Comparison of ENCODE assay signal across 8 mouse cellular contexts in genomic region chr9:50670690-50671089, GRCm38 (mm10). TPM values are rescaled to one million over a fixed set of nuclear protein-coding genes. Genes with fewer than 3 reads are reported as not detected.
DNase-seq lines count a peak whose midpoint lies in the region; TF ChIP-seq lines count a peak whose summit lies in the region.

No protein-coding gene starts in this region.

- H3K9me3 ChIP-seq in heart, embryonic 10.5 days = no peaks in the 10 kb centered on the region
- no peaks in the 10 kb centered on the region for H3K9me3 ChIP-seq in ES-Bruce4 (replicated peaks; ENCODE audit: control insufficient read depth, insufficient read depth, low read length, poor library complexity, severe bottlenecking)
- no peaks in the 10 kb centered on the region for H3K9me3 ChIP-seq in midbrain, embryonic 10.5 days (replicated peaks)

- WGBS in heart, adult 2 months = 24% methylated on average over 5 of the region's 5 CpGs
- 30% methylated on average over 5 of the region's 5 CpGs for WGBS in heart, embryonic 10.5 days
- WGBS in midbrain, embryonic 10.5 days = 34% methylated on average over 5 of the region's 5 CpGs

- no peak overlapping the region for H3K9ac ChIP-seq in heart, adult 2 months (ENCODE audit: low read depth, low read length)
- H3K9ac ChIP-seq in ES-Bruce4 (ENCODE audit: low read depth, poor library complexity, severe bottlenecking) = no peak overlapping the region

- TF ChIP-seq CTCF in heart, adult 2 months (IDR thresholded peaks at IDR 0.05) = peak; percentile 87
- TF ChIP-seq CTCF in ES-Bruce4 (IDR thresholded peaks at IDR 0.05; ENCODE audit: low read depth, low read length) = peak; percentile 69

- no peaks in the 10 kb centered on the region for H3K27me3 ChIP-seq in heart, adult 2 months (ENCODE audit: control insufficient read depth, insufficient read depth, low read length)
- H3K27me3 ChIP-seq in heart, embryonic 10.5 days (ENCODE audit: insufficient read depth, poor library complexity, severe bottlenecking) = no peaks in the 10 kb centered on the region
- H3K27me3 ChIP-seq in ES-Bruce4 (ENCODE audit: control insufficient read depth, insufficient read depth, low read length, poor library complexity, severe bottlenecking) = no peaks in the 10 kb centered on the region
- no peaks in the 10 kb centered on the region for H3K27me3 ChIP-seq in midbrain, embryonic 10.5 days (ENCODE audit: low read depth, poor library complexity, severe bottlenecking)

- no peak overlapping the region for H3K4me3 ChIP-seq in heart, adult 2 months
- no peak overlapping the region for H3K4me3 ChIP-seq in heart, embryonic 10.5 days
- H3K4me3 ChIP-seq in ES-Bruce4 (ENCODE audit: low read depth, low read length) = no peak overlapping the region
- no peak overlapping the region for H3K4me3 ChIP-seq in midbrain, embryonic 10.5 days

- H3K79me2 ChIP-seq in heart, adult 2 months (replicated peaks; ENCODE audit: control insufficient read depth, insufficient read depth, low read length) = no peaks in the 10 kb centered on the region

- no peak for TF ChIP-seq POLR2A in heart, adult 2 months (IDR thresholded peaks at IDR 0.05; ENCODE audit: insufficient read depth, low read depth, low read length)
- TF ChIP-seq POLR2A in ES-Bruce4 (IDR thresholded peaks at IDR 0.05; ENCODE audit: insufficient read depth, low read length) = no peak

- intact Hi-C loops in heart, adult 2 months (cut with DNase I) = loop anchor here (5.0 kb wide), 1 partner anchor 208 kb away; no protein-coding TSS in a partner anchor

- H3K36me3 ChIP-seq in heart, adult 2 months (ENCODE audit: control insufficient read depth, insufficient read depth, low read length) = no peaks in the 10 kb centered on the region
- peaks cover 6% of the 10 kb centered on the region; the same call in 1 of the 2 replicates for H3K36me3 ChIP-seq in heart, embryonic 10.5 days
- no peaks in the 10 kb centered on the region for H3K36me3 ChIP-seq in ES-Bruce4 (ENCODE audit: control insufficient read depth, insufficient read depth, low read length, poor library complexity, severe bottlenecking)
- peaks cover 23% of the 10 kb centered on the region for H3K36me3 ChIP-seq in midbrain, embryonic 10.5 days

- no peak for TF ChIP-seq EP300 in heart, adult 2 months (IDR thresholded peaks at IDR 0.05; ENCODE audit: insufficient read depth, low read depth, low read length)
- no peak for TF ChIP-seq EP300 in ES-Bruce4 (IDR thresholded peaks at IDR 0.05; ENCODE audit: insufficient read depth, low read depth, low read length)

- H3K27ac ChIP-seq in heart, adult 2 months = no peak overlapping the region
- H3K27ac ChIP-seq in heart, embryonic 10.5 days = no peak overlapping the region
- no peak overlapping the region for H3K27ac ChIP-seq in ES-Bruce4 (ENCODE audit: insufficient read depth, low read length)
- H3K27ac ChIP-seq in midbrain, embryonic 10.5 days (replicated peaks) = no peak overlapping the region

- no peaks in the 10 kb centered on the region for H3K4me1 ChIP-seq in heart, adult 2 months (ENCODE audit: control insufficient read depth, insufficient read depth, low read length)
- H3K4me1 ChIP-seq in heart, embryonic 10.5 days = no peaks in the 10 kb centered on the region
- no peaks in the 10 kb centered on the region for H3K4me1 ChIP-seq in ES-Bruce4 (ENCODE audit: control insufficient read depth, insufficient read depth, low read length)
- no peaks in the 10 kb centered on the region for H3K4me1 ChIP-seq in midbrain, embryonic 10.5 days

- DNase-seq in heart, adult 2 months = peak; percentile 50 to 64
- DNase-seq in heart, embryonic 10.5 days (ENCODE audit: low spot score) = no peak
- peak; percentile 57 for DNase-seq in c-Kit-positive CD71-positive TER-119-positive erythroid progenitor cells, embryonic 14.5 days (ENCODE audit: low spot score)
- peak; percentile 19 for DNase-seq in gastrocnemius, postnatal 25 days
- DNase-seq in layer of hippocampus, adult 9-11 months = peak; percentile 47
- peak; percentile 38 for DNase-seq in midbrain, embryonic 10.5 days (ENCODE audit: low spot score)
- peak; percentile 21 to 59 for DNase-seq in spleen, postnatal 14 days (ENCODE audit: low spot score in 2 of 2)

RNA-seq across cellular contexts. Expression of gene Dlat, which starts 11.1 kb away (rescaled TPM):
- 100 to 1,000 TPM; 364 to 415 TPM for total RNA-seq in heart, adult 2 months (2021)
- polyA plus RNA-seq in heart, adult 2 months (2012; rRNA removed) = 175 and 243 TPM in 2 replicates
- 105 and 151 TPM in 2 replicates for polyA plus RNA-seq in heart, embryonic 10.5 days (2016; fragmentation: Nextera tagmentation; extraction: Ambion mirVana)
- polyA plus RNA-seq in ES-Bruce4 (2011; ENCODE audit: insufficient read depth, insufficient read length, low read depth, missing spikeins) = 68.3 and 68.4 TPM in 2 replicates
- total RNA-seq in gastrocnemius, postnatal 25 days (2021) = 100 to 1,000 TPM; 228 to 279 TPM
- 57.5 and 58.6 TPM in 2 replicates for polyA plus RNA-seq in midbrain, embryonic 10.5 days (2016; fragmentation: Nextera tagmentation; extraction: Ambion mirVana)

RNA-seq across cellular contexts. Expression of gene Nkapd1, which starts 53.4 kb away (rescaled TPM):
- 10 to 100 TPM; 11.9 to 13.2 TPM for total RNA-seq in heart, adult 2 months (2021)
- polyA plus RNA-seq in heart, adult 2 months (2012; rRNA removed) = 3.1 and 4.6 TPM in 2 replicates
- polyA plus RNA-seq in heart, embryonic 10.5 days (2016; fragmentation: Nextera tagmentation; extraction: Ambion mirVana) = 14.8 and 20.8 TPM in 2 replicates
- 40.4 and 46.9 TPM in 2 replicates for polyA plus RNA-seq in ES-Bruce4 (2011; ENCODE audit: insufficient read depth, insufficient read length, low read depth, missing spikeins)
- total RNA-seq in gastrocnemius, postnatal 25 days (2021) = 10 to 100 TPM in 1 of 2 experiments, 1 to 10 TPM in 1; 7.7 to 10.4 TPM
- 19.9 and 20.2 TPM in 2 replicates for polyA plus RNA-seq in midbrain, embryonic 10.5 days (2016; fragmentation: Nextera tagmentation; extraction: Ambion mirVana)

RNA-seq across cellular contexts. Expression of gene Pih1d2, which starts 53.6 kb away (rescaled TPM):
- under 1 TPM in 1 of 2 experiments, not detected in 1; 0.31 TPM for total RNA-seq in heart, adult 2 months (2021)
- 0.50 and 0.66 TPM in 2 replicates for polyA plus RNA-seq in heart, adult 2 months (2012; rRNA removed)
- 3.4 and 5.3 TPM in 2 replicates for polyA plus RNA-seq in heart, embryonic 10.5 days (2016; fragmentation: Nextera tagmentation; extraction: Ambion mirVana)
- polyA plus RNA-seq in ES-Bruce4 (2011; ENCODE audit: insufficient read depth, insufficient read length, low read depth, missing spikeins) = 5.6 and 7.3 TPM in 2 replicates
- total RNA-seq in gastrocnemius, postnatal 25 days (2021) = under 1 TPM; 0.20 to 0.43 TPM
- 7.6 and 8.4 TPM in 2 replicates for polyA plus RNA-seq in midbrain, embryonic 10.5 days (2016; fragmentation: Nextera tagmentation; extraction: Ambion mirVana)
